Mouse (Mus musculus) brain, embryonic 14.5 days (tissue): Measurements from ENCODE around the gene Usp28.

ENCODE experiments used
- CTCF ChIP-seq: fragments of 200-500 bp; IDR thresholded peaks from 2 replicates; pipeline ENCODE4 v1.5.1; 2012; ENCODE audit warnings: inconsistent platforms, mild to moderate bottlenecking, moderate library complexity, borderline replicate concordance; ENCODE audit not compliant: insufficient read depth, insufficient read length; ENCODE audit errors: extremely low read depth
- POLR2A ChIP-seq: fragments of 200-500 bp; IDR thresholded peaks from 2 replicates; pipeline ENCODE4 v1.6.1; 2012; ENCODE audit warnings: mild to moderate bottlenecking, inconsistent platforms, borderline replicate concordance; ENCODE audit not compliant: poor library complexity, insufficient read depth, insufficient read length, severe bottlenecking; ENCODE audit errors: extremely low read depth

DNA sequence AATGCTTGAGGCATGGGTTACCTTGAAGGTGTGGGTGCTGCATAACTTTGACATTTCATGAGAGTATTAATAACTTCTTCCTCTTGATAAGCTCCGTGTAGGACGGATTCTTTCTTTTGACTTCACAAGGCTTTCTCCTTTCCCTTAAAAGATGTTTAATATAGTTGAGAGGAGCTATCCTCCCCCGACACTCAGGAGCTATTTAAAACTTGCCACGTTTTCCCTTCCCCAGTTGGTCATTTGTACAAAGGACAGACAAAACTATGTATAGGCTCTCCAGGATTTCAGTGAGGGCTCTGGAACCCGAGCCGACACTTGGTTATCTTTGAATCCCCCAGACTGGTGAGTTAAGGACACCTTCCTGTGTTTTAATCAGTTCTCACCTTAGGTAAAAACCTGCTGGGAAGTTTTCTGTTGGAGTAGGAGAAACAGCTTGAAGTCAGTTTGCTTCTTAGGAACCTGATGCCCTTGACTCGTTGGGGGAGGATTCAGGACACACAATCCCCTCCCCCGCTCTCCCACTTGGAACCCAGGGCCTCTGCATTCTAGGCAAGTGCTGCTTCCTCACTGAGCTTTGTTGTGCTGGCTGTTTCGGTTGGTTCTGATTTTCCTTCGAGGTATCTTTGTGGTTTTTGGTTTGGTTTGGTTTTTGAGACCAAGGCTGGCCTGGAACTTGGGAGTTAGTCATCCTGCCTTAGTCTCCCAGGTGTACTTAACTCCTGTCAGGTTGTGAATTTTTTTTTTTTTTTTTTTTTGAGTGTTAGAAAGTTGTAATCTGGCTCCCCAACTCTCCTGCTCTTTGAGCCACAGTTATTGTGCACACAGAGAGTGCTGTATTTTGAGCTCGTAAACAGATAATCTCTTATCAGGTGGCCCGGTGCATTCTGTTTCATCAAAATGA, 2.3 kb downstream of the Usp28 start:
- TF ChIP-seq CTCF (no peak), POLR2A (no peak)
